Mouse (Mus musculus) C2C12 (cell line): ENCODE measurements at regions not wholly inside any gene's neighbourhood (a gene's known extent, or its start where the extent isn't known, plus 50 kb on each side); places are given as distances from the start of the nearest gene placed in this dataset.

Experiments
- CEBPB ChIP-seq: IDR thresholded peaks from one replicate; pipeline ENCODE4 v1.6.1; 2011; ENCODE audit warnings: low read depth, mild to moderate bottlenecking, control low read depth, moderate library complexity
- CTCF ChIP-seq: IDR thresholded peaks from one replicate; pipeline ENCODE4 v1.5.1; 2011; ENCODE audit not compliant: control insufficient read depth, insufficient read depth, insufficient read length
- MYOG ChIP-seq: IDR thresholded peaks from one replicate; pipeline ENCODE4 v1.6.1; 2011; ENCODE audit not compliant: control insufficient read depth, insufficient read length; ENCODE audit errors: extremely low read depth

- TF ChIP-seq CEBPB: no peak
- TF ChIP-seq CTCF: no peak
- TF ChIP-seq MYOG: no peak
Measured at GRCm38 (mm10) chr13:72762481-72762880, 133.9 kb downstream of the Irx2 start.
